Mouse (Mus musculus) myocyte (in vitro differentiated cells): ENCODE results near the gene Lysmd3. TPM values are rescaled to one million over a fixed set of nuclear protein-coding genes. Genes with fewer than 3 reads are reported as not detected.
A peak's percentile ranks its signal among the peaks of the same experiment; 100 is the strongest.
"Not testable (repeated sequence)": the region's sequence is repeated elsewhere in the genome, so short reads cannot be mapped to it uniquely, and the experiment has no call there.

ENCODE experiments used
- H3K27me3 ChIP-seq: one replicate; pipeline ENCODE4 v1.6.1; 2011; ENCODE audit not compliant: control insufficient read depth, insufficient read depth, insufficient read length
- H3K36me3 ChIP-seq: one replicate; pipeline ENCODE4 v1.6.1; 2011; ENCODE audit not compliant: control insufficient read depth, insufficient read depth
- H3K4me2 ChIP-seq: one replicate; pipeline ENCODE4 v1.6.1; 2011; ENCODE audit warnings: low read depth, control low read depth
- H3K4me3 ChIP-seq: one replicate; pipeline ENCODE4 v1.5.1; 2011; ENCODE audit warnings: mild to moderate bottlenecking, control low read depth, moderate library complexity
- H3K79me2 ChIP-seq: one replicate; pipeline ENCODE4 v1.6.1; 2011; ENCODE audit not compliant: control insufficient read depth, insufficient read depth
- H3ac ChIP-seq: one replicate; pipeline ENCODE4 v1.6.1; 2011; ENCODE audit not compliant: control insufficient read depth, insufficient read length
- CEBPB ChIP-seq: IDR thresholded peaks from 2 replicates; pipeline ENCODE4 v1.6.1; 2011; ENCODE audit warnings: mild to moderate bottlenecking, moderate library complexity; ENCODE audit not compliant: poor library complexity, insufficient read depth, severe bottlenecking
- E2F4 ChIP-seq: IDR thresholded peaks from one replicate; pipeline ENCODE4 v1.6.1; 2011; ENCODE audit warnings: mild to moderate bottlenecking, control low read depth, moderate library complexity; ENCODE audit not compliant: insufficient read depth
- MAX ChIP-seq: IDR thresholded peaks from one replicate; pipeline ENCODE4 v1.6.1; 2011; ENCODE audit warnings: low read depth, mild to moderate bottlenecking, control low read depth
- MYOD1 ChIP-seq, 3 experiments: IDR thresholded peaks; one replicate each; pipeline ENCODE4 v1.6.1; 2011; ENCODE audit warnings: control low read depth in 2 of 3, low read depth in 2 of 3, mild to moderate bottlenecking in 2 of 3, moderate library complexity in 1 of 3; ENCODE audit not compliant: insufficient read length in 2 of 3, control insufficient read depth in 1 of 3
- MYOG ChIP-seq, 3 experiments: IDR thresholded peaks; one replicate each; pipeline ENCODE4 v1.6.1; 2011; ENCODE audit warnings: control low read depth in 2 of 3, low read depth in 2 of 3, mild to moderate bottlenecking in 2 of 3; ENCODE audit not compliant: insufficient read length in 2 of 3, control insufficient read depth in 1 of 3, insufficient read depth in 1 of 3
- POLR2A ChIP-seq: IDR thresholded peaks from one replicate; pipeline ENCODE4 v1.6.1; 2011; ENCODE audit warnings: low read depth, mild to moderate bottlenecking, control low read depth, moderate library complexity; ENCODE audit not compliant: insufficient read length
- POLR2AphosphoS2 ChIP-seq: IDR thresholded peaks from one replicate; pipeline ENCODE4 v1.6.1; 2011; ENCODE audit warnings: low read depth, control low read depth; ENCODE audit not compliant: insufficient read length
- REST ChIP-seq: IDR thresholded peaks from one replicate; pipeline ENCODE4 v1.6.1; 2011; ENCODE audit warnings: mild to moderate bottlenecking, control low read depth, moderate library complexity; ENCODE audit not compliant: insufficient read depth, insufficient read length
- SRF ChIP-seq: IDR thresholded peaks from one replicate; pipeline ENCODE4 v1.6.1; 2011; ENCODE audit warnings: low read depth; ENCODE audit not compliant: control insufficient read depth, insufficient read length
- TCF12 ChIP-seq: IDR thresholded peaks from one replicate; pipeline ENCODE4 v1.6.1; 2011; ENCODE audit warnings: mild to moderate bottlenecking, control low read depth; ENCODE audit not compliant: poor library complexity, insufficient read depth, severe bottlenecking
- TCF3 ChIP-seq: IDR thresholded peaks from one replicate; pipeline ENCODE4 v1.6.1; 2011; ENCODE audit warnings: low read depth, control low read depth; ENCODE audit not compliant: insufficient read length
- USF1 ChIP-seq: IDR thresholded peaks from one replicate; pipeline ENCODE4 v1.6.1; 2011; ENCODE audit warnings: low read depth, mild to moderate bottlenecking, control low read depth, moderate library complexity
- polyA plus RNA-seq: library from polyadenylated mRNA; unstranded; fragments of >200 nt; fragmentation: generic; extraction: Trizol; gene quantifications from one replicate; pipeline ENCODE4 v1.2.1, GENCODE M21; 2012; ENCODE audit warnings: missing spikeins

Gene Lysmd3
- polyA plus RNA-seq, 1 experiment = 4.2 TPM

DNA sequence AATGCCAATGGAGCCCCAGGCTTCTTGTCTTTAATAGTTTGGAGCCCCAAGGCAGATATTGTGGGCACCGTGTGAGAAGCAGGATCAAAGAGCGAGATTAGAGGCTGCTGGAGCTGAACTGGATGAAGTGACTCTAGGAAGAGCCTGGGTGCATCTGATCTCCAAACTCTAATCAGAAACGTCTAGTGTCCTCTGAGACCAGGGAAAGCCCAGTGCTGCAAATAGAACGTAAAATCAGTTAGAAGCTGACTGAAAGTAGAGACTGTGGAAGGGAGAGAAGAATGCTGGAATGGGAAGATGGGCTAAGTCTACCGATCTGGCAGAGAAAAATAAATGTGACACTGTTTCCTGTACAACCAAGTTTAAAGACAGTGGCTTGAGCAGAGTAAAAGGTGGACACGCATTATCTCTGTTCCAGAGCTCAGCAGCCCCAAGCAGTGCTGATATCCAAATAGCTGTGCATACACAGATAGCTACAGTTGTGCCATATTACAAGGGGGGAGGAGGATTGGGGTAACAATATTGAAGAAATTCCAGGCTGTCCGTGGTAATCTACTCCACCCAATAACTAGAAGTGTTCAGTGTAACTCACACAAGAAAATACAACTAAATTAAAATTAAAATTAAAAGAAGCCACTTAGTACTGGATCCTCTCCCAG is 14.8 kb upstream of the Lysmd3 start:
- Histone ChIP-seq H3K27me3 (no peaks in the 10 kb centered on the region), H3K79me2 (no peaks in the 10 kb centered on the region), H3K36me3 (no peaks in the 10 kb centered on the region), H3K4me2 (no peak overlapping the region), H3K4me3 (no peak overlapping the region), H3ac (no peak overlapping the region)
- TF ChIP-seq REST = no peak
- TF ChIP-seq POLR2AphosphoS2 = no peak
- no peak for TF ChIP-seq E2F4
- no peak for TF ChIP-seq TCF12
- TF ChIP-seq MAX = no peak
- no peak for TF ChIP-seq SRF
- TF ChIP-seq MYOG (IDR thresholded peaks at IDR 0.05; ENCODE audit: control insufficient read depth in 1 of 3, insufficient read depth in 1 of 3, insufficient read length in 2 of 3, low read depth in 2 of 3) = no peak
- TF ChIP-seq CEBPB = no peak
- TF ChIP-seq USF1 = no peak
- TF ChIP-seq POLR2A = no peak
- TF ChIP-seq TCF3 = no peak
- TF ChIP-seq MYOD1 (IDR thresholded peaks at IDR 0.05; ENCODE audit: control insufficient read depth in 1 of 3, insufficient read length in 2 of 3, low read depth in 2 of 3) = no peak

DNA sequence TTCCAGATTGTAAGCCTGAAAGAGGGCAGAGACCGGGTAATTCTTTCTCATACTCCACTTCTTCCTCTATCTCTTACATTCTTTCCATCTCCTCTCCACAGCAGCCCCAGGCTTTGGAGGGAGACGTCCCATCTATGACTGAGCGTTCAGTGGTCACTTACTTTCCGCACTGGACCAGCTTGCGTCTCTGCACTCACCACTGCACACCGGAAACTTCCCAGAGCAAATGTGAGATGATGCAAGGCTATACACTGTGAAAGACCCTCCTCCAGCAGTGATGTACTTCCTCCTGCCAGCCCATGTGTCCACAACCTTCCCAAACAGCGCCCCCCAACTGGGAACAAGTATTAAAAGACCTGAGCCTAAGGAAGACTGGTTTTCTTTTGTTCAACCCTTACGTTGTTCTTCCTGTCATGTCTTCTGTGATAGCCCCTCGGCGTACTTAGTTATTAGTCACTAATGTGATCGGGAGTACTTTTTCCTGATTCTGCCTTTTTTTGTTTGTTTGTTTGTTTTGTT is 13.4 kb upstream of the Lysmd3 start:
- no peaks in the 10 kb centered on the region for H3K27me3 ChIP-seq
- no peaks in the 10 kb centered on the region for H3K79me2 ChIP-seq
- no peak for TF ChIP-seq SRF
- no peak for TF ChIP-seq REST
- no peak for TF ChIP-seq TCF3
- no peak for TF ChIP-seq MAX
- TF ChIP-seq MYOD1 (IDR thresholded peaks at IDR 0.05; ENCODE audit: control insufficient read depth in 1 of 3, insufficient read length in 2 of 3, low read depth in 2 of 3) = no peak
- no peak for TF ChIP-seq POLR2AphosphoS2
- no peak for TF ChIP-seq USF1
- no peak for TF ChIP-seq E2F4
- TF ChIP-seq TCF12 = no peak
- no peak for TF ChIP-seq POLR2A
- no peak for TF ChIP-seq MYOG (IDR thresholded peaks at IDR 0.05; ENCODE audit: control insufficient read depth in 1 of 3, insufficient read depth in 1 of 3, insufficient read length in 2 of 3, low read depth in 2 of 3)
- TF ChIP-seq CEBPB = no peak
- no peak overlapping the region for H3ac ChIP-seq
- no peaks in the 10 kb centered on the region for H3K36me3 ChIP-seq
- no peak overlapping the region for H3K4me3 ChIP-seq
- no peak overlapping the region for H3K4me2 ChIP-seq

DNA sequence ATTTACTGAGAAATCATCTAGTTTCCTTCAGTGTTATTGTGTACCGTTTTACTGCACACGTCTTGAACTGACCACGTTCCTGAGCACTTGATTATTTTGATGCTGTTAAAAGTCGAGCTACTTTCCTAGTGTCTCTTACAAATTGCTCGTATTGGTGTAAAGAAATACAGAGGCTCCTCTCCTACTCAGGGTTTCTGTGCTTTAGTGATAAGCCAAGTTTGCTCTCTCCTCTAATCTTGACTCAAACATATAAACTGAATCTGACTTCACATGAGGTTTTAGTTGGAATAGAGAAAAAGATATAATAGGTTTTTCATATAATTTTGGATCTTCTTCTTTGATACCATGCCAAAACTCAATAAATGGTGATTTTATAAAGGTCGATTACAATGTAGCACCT is 11.1 kb upstream of the Lysmd3 start:
- H3K36me3 ChIP-seq = no peaks in the 10 kb centered on the region
- no peak for TF ChIP-seq E2F4
- TF ChIP-seq MAX = no peak
- TF ChIP-seq TCF3 = no peak
- no peak for TF ChIP-seq SRF
- TF ChIP-seq TCF12 = no peak
- TF ChIP-seq USF1 = no peak
- no peak for TF ChIP-seq REST
- no peak for TF ChIP-seq CEBPB
- TF ChIP-seq POLR2A = no peak
- TF ChIP-seq MYOD1 (IDR thresholded peaks at IDR 0.05; ENCODE audit: control insufficient read depth in 1 of 3, insufficient read length in 2 of 3, low read depth in 2 of 3) = no peak
- TF ChIP-seq MYOG (IDR thresholded peaks at IDR 0.05; ENCODE audit: control insufficient read depth in 1 of 3, insufficient read depth in 1 of 3, insufficient read length in 2 of 3, low read depth in 2 of 3) = no peak
- no peak for TF ChIP-seq POLR2AphosphoS2
- no peaks in the 10 kb centered on the region for H3K27me3 ChIP-seq

DNA sequence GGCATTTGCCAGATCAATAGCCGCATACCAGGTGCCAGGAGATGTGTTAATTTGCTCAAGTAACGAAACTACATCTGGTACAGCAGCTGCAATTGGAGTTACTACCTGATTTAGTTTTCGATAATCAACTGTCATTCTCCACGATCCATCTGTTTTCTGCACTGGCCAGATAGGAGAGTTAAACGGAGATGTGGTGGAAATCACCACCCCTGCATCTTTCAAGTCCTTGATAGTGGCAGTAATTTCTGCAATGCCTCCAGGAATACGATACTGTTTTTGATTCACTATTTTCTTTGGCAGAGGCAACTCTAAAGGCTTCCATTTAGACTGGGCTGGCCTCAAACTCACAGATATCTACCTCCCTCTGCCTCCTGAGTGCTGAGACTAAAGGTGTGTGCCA is 7.1 kb upstream of the Lysmd3 start:
- not testable (repeated sequence) for H3K4me3 ChIP-seq, H3K27me3 ChIP-seq, H3K36me3 ChIP-seq, H3ac ChIP-seq, H3K79me2 ChIP-seq, H3K4me2 ChIP-seq

More for the DNA sequence above, 11.1 kb upstream of the Lysmd3 start:
- Histone ChIP-seq H3ac (no peak overlapping the region), H3K4me2 (no peak overlapping the region), H3K4me3 (no peak overlapping the region), H3K79me2 (no peaks in the 10 kb centered on the region)

DNA sequence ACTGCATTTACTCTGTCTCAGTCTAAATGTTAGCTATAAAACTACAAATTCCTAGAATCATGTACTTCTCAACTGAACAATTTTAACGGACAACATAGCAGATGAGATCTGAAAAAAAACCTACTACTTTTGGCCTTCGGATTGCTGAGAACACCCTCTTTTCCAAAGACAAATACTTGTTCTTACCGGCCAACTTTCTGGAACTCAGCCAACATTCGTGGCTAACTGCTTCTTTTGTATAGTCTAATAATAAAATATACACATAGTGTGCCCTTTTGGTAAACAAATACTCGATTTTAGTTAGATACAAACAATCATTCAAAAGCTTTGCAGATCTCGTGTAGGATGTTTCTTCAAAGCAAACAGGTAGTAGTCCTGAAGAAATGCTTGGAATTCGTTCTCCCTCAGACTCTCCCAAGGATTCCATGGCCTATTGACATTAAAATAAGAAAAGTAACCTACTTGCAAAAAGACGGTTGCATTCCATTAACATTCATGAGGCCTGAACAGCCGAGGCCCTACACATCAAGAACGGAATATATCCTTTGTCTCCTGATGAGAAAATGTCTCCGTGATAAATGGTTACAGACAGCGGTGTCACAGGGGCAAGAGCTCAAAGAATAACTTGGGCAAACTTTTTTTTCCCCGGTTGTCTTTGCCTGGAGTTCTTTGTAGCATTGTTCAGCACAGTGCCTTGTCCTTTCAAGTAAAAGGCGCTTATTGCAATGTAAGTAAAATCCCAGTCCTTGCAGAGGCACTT is 1.2 kb upstream of the Lysmd3 start:
- peaks cover 35% of the 10 kb centered on the region for H3K79me2 ChIP-seq
- no peaks in the 10 kb centered on the region for H3K27me3 ChIP-seq
- no peak overlapping the region for H3K4me2 ChIP-seq
- no peak for TF ChIP-seq CEBPB
- TF ChIP-seq SRF = no peak
- no peak for TF ChIP-seq POLR2A
- no peak for TF ChIP-seq TCF12
- no peak for TF ChIP-seq MAX
- TF ChIP-seq REST = no peak
- TF ChIP-seq MYOD1 (IDR thresholded peaks at IDR 0.05; ENCODE audit: control insufficient read depth in 1 of 3, insufficient read length in 2 of 3, low read depth in 2 of 3) = no peak
- TF ChIP-seq POLR2AphosphoS2 = no peak
- TF ChIP-seq E2F4 = no peak
- no peak for TF ChIP-seq USF1
- no peak for TF ChIP-seq TCF3
- no peak for TF ChIP-seq MYOG (IDR thresholded peaks at IDR 0.05; ENCODE audit: control insufficient read depth in 1 of 3, insufficient read depth in 1 of 3, insufficient read length in 2 of 3, low read depth in 2 of 3)
- no peak overlapping the region for H3ac ChIP-seq
- no peaks in the 10 kb centered on the region for H3K36me3 ChIP-seq
- H3K4me3 ChIP-seq = peak overlapping the region; percentile 77
